Mouse (Mus musculus): Measurements from ENCODE around the gene Myom3. TPM values are rescaled to one million over a fixed set of nuclear protein-coding genes. Genes with fewer than 3 reads are reported as not detected.

The Myom3 gene
- polyA plus RNA-seq, 1 experiment = 0.25 TPM

- DNase-seq (ENCODE audit: low spot score) = peak; percentile 52
These were observed 96.9 kb downstream of the Myom3 start for GRCm38 (mm10) chr4:135856223-135857091.

GRCm38 (mm10) chr4:135857597-135858186, 98.2 kb downstream of the Myom3 start:
- no peak for DNase-seq (ENCODE audit: low spot score)

Other genes with a start within 250 kb of the Myom3 start
- gene Grhl3, start 186.1 kb upstream of the Myom3 start, polyA plus RNA-seq (2012; rRNA removed) = 63.4 and 78.8 TPM in 2 replicates
- 6.5 and 8.0 TPM in 2 replicates for gene Ifnlr1, start 73.4 kb upstream of the Myom3 start, polyA plus RNA-seq (2012; rRNA removed)
- 0.38 and 0.47 TPM in 2 replicates for gene Il22ra1, start 31.5 kb upstream of the Myom3 start, polyA plus RNA-seq (2012; rRNA removed)
- 50.8 and 61.7 TPM in 2 replicates for gene Srsf10, start 96.0 kb downstream of the Myom3 start, polyA plus RNA-seq (2012; rRNA removed)
- gene Pnrc2, start 114.1 kb downstream of the Myom3 start, polyA plus RNA-seq (2012; rRNA removed) = 100 and 122 TPM in 2 replicates
- gene Cnr2, start 135.7 kb downstream of the Myom3 start, polyA plus RNA-seq (2012; rRNA removed) = 0.43 and 0.56 TPM in 2 replicates
- 75.9 and 84.2 TPM in 2 replicates for gene Fuca1, start 161.0 kb downstream of the Myom3 start, polyA plus RNA-seq (2012; rRNA removed)
- 64.9 and 79.9 TPM in 2 replicates for gene Hmgcl, start 186.7 kb downstream of the Myom3 start, polyA plus RNA-seq (2012; rRNA removed)
- gene Gale, start 204.0 kb downstream of the Myom3 start, polyA plus RNA-seq (2012; rRNA removed) = 20.4 and 36.8 TPM in 2 replicates
- gene Lypla2, start 212.9 kb downstream of the Myom3 start, polyA plus RNA-seq (2012; rRNA removed) = 55.2 and 63.6 TPM in 2 replicates
- gene Pithd1, start 227.5 kb downstream of the Myom3 start, polyA plus RNA-seq (2012; rRNA removed) = 41.4 and 46.9 TPM in 2 replicates

All from urinary bladder, adult 2 months (tissue).